Mouse (Mus musculus) megakaryocyte, embryonic 14.5 days (primary cell): ENCODE data around the gene Serpina1e.

Experiments
- FLI1 ChIP-seq: IDR thresholded peaks from 2 replicates; pipeline ENCODE4 v1.6.1; 2012; ENCODE audit warnings: low read length, inconsistent platforms, mixed read lengths
- GATA1 ChIP-seq: IDR thresholded peaks from 3 replicates; pipeline ENCODE4 v1.6.1; 2012; ENCODE audit warnings: mixed read lengths, low read length, inconsistent platforms, borderline replicate concordance

DNA sequence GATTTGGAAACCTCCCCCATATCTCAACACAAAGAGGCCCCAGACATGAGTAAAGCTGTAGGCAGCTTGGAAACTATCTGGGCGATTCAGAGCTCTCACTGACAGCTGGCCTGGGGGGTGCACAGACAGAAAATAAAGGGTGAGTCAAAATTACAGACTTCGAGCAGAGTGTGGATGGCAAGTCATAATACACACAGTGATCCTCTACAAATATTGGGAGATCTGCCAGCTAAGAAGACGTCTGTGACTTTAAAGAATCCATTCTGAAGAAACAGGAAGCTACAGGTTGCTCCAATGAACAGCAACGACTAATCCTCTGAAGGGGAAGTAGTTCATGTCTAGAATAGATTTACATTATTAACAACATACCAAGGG lies 44.5 kb upstream of the Serpina1e start:
- TF ChIP-seq FLI1, result no peak
- TF ChIP-seq GATA1, result no peak
